Mouse (Mus musculus) embryo, embryonic 11.5 days (tissue): ENCODE results near the gene Ptprn2.
"Not testable (repeated sequence)": the region's sequence is repeated elsewhere in the genome, so short reads cannot be mapped to it uniquely, and the experiment has no call there.

Source experiments
- DNase-seq: peaks from one replicate; pipeline ENCODE4 v3.0.0-alpha.2; 2012; ENCODE audit warnings: low read depth, low spot score

Gene Ptprn2

GRCm38 (mm10) chr12:116515824-116516223 is 30.3 kb downstream of the Ptprn2 start:
- no peak for DNase-seq

- no peak for DNase-seq
Observed at GRCm38 (mm10) chr12:116528861-116529260, 43.3 kb downstream of the Ptprn2 start.

GRCm38 (mm10) chr12:116533281-116533680 is 47.8 kb downstream of the Ptprn2 start:
- DNase-seq = no peak

- no peak for DNase-seq
Observed at GRCm38 (mm10) chr12:116539305-116539704, 53.8 kb downstream of the Ptprn2 start.

- no peak for DNase-seq
Observed at GRCm38 (mm10) chr12:116540608-116541007, 55.1 kb downstream of the Ptprn2 start.

- no peak for DNase-seq
Observed at GRCm38 (mm10) chr12:116550031-116550430, 64.5 kb downstream of the Ptprn2 start.

- no peak for DNase-seq
Observed at GRCm38 (mm10) chr12:116551516-116551915, 66.0 kb downstream of the Ptprn2 start.

GRCm38 (mm10) chr12:116552306-116552705 is 66.8 kb downstream of the Ptprn2 start:
- DNase-seq = no peak

- no peak for DNase-seq
Observed at GRCm38 (mm10) chr12:116553361-116553760, 67.8 kb downstream of the Ptprn2 start.

- no peak for DNase-seq
Observed at GRCm38 (mm10) chr12:116555964-116556363, 70.4 kb downstream of the Ptprn2 start.

- DNase-seq = no peak
Observed at GRCm38 (mm10) chr12:116564441-116564840, 78.9 kb downstream of the Ptprn2 start.

- no peak for DNase-seq
Observed at GRCm38 (mm10) chr12:116566672-116567071, 81.2 kb downstream of the Ptprn2 start.

- DNase-seq = no peak
Observed at GRCm38 (mm10) chr12:116567170-116567569, 81.7 kb downstream of the Ptprn2 start.

- no peak for DNase-seq
Observed at GRCm38 (mm10) chr12:116569568-116569967, 84.0 kb downstream of the Ptprn2 start.

GRCm38 (mm10) chr12:116574102-116574501 is 88.6 kb downstream of the Ptprn2 start:
- no peak for DNase-seq

GRCm38 (mm10) chr12:116574720-116575119 is 89.2 kb downstream of the Ptprn2 start:
- DNase-seq = no peak

- not testable (repeated sequence) for DNase-seq
Observed at GRCm38 (mm10) chr12:116577917-116578316, 92.4 kb downstream of the Ptprn2 start.

GRCm38 (mm10) chr12:116580827-116581544 is 95.5 kb downstream of the Ptprn2 start:
- DNase-seq = no peak

- peak; percentile 14 for DNase-seq
Observed at GRCm38 (mm10) chr12:116581864-116582263, 96.3 kb downstream of the Ptprn2 start.

- no peak for DNase-seq
Observed at GRCm38 (mm10) chr12:116582829-116583228, 97.3 kb downstream of the Ptprn2 start.

GRCm38 (mm10) chr12:116585001-116585400 is 99.5 kb downstream of the Ptprn2 start:
- DNase-seq = no peak

- no peak for DNase-seq
Observed at GRCm38 (mm10) chr12:116586167-116586566, 100.6 kb downstream of the Ptprn2 start.

- no peak for DNase-seq
Observed at GRCm38 (mm10) chr12:116587548-116587947, 102.0 kb downstream of the Ptprn2 start.

GRCm38 (mm10) chr12:116590076-116590475 is 104.6 kb downstream of the Ptprn2 start:
- no peak for DNase-seq
